Mouse (Mus musculus) right cerebral cortex, postnatal 36 days (tissue): ENCODE measurements at regions not wholly inside any gene's neighbourhood (a gene's known extent, or its start where the extent isn't known, plus 50 kb on each side); places are given as distances from the start of the nearest gene placed in this dataset.
"Not testable (repeated sequence)": the region's sequence is repeated elsewhere in the genome, so short reads cannot be mapped to it uniquely, and the experiment has no call there.

Experiments
- DNase-seq, 2 experiments: peaks; one replicate each; pipeline ENCODE4 v3.0.0; 2022; ENCODE audit warnings: low spot score in 2 of 2, mixed read lengths in 1 of 2

GRCm38 (mm10) chr6:14632837-14633236 is 122.2 kb downstream of the Ppp1r3a start:
- DNase-seq, result no peak

- DNase-seq, result no peak
Measured at GRCm38 (mm10) chr6:14631719-14632445, 123.2 kb downstream of the Ppp1r3a start.

- DNase-seq, result no peak
Measured at GRCm38 (mm10) chr6:14616629-14617028, 138.4 kb downstream of the Ppp1r3a start.

- DNase-seq, result no peak
Measured at GRCm38 (mm10) chr6:14608076-14608475, 147.0 kb downstream of the Ppp1r3a start.

- no peak for DNase-seq
Measured at GRCm38 (mm10) chr6:14600543-14601249, 154.4 kb downstream of the Ppp1r3a start.

GRCm38 (mm10) chr6:14596880-14597466 is 158.1 kb downstream of the Ppp1r3a start:
- DNase-seq, result no peak

- DNase-seq, result no peak
Measured at GRCm38 (mm10) chr6:14585827-14586226, 169.2 kb downstream of the Ppp1r3a start.

- no peak for DNase-seq
Measured at GRCm38 (mm10) chr6:14583829-14584228, 171.2 kb downstream of the Ppp1r3a start.

- DNase-seq, result no peak
Measured at GRCm38 (mm10) chr6:14574607-14575006, 180.5 kb downstream of the Ppp1r3a start.

- DNase-seq, result no peak
Measured at GRCm38 (mm10) chr6:14573001-14573400, 182.1 kb downstream of the Ppp1r3a start.

GRCm38 (mm10) chr6:14540333-14540732 is 214.7 kb downstream of the Ppp1r3a start:
- DNase-seq, result no peak

GRCm38 (mm10) chr6:14529096-14529495 is 226.0 kb downstream of the Ppp1r3a start:
- DNase-seq, result no peak

- no peak for DNase-seq
Measured at GRCm38 (mm10) chr6:14528564-14528963, 226.5 kb downstream of the Ppp1r3a start.

GRCm38 (mm10) chr6:14522742-14523141 is 232.3 kb downstream of the Ppp1r3a start:
- DNase-seq, result no peak

GRCm38 (mm10) chr6:14521321-14521720 is 233.8 kb downstream of the Ppp1r3a start:
- DNase-seq, result no peak

GRCm38 (mm10) chr6:14504171-14504570 is 250.9 kb downstream of the Ppp1r3a start:
- DNase-seq, result peak; percentile 11 to 14

- DNase-seq, result no peak
Measured at GRCm38 (mm10) chr6:14500663-14501062, 254.4 kb downstream of the Ppp1r3a start.

- DNase-seq, result not testable (repeated sequence)
Measured at GRCm38 (mm10) chr6:14499882-14500281, 255.2 kb downstream of the Ppp1r3a start.

- not testable (repeated sequence) for DNase-seq
Measured at GRCm38 (mm10) chr6:14486642-14487041, 268.4 kb downstream of the Ppp1r3a start.

GRCm38 (mm10) chr6:14456394-14456793 is 298.7 kb downstream of the Ppp1r3a start:
- no peak for DNase-seq

- DNase-seq, result not testable (repeated sequence)
Measured at GRCm38 (mm10) chr6:14453321-14453720, 301.8 kb downstream of the Ppp1r3a start.

GRCm38 (mm10) chr6:14431751-14432150 is 323.3 kb downstream of the Ppp1r3a start:
- no peak for DNase-seq

- peak; percentile 25 to 64 for DNase-seq
Measured at GRCm38 (mm10) chr6:14409772-14410171, 345.3 kb downstream of the Ppp1r3a start.
